Mouse (Mus musculus): ENCODE measurements around the gene Fam167b. TPM values are rescaled to one million over a fixed set of nuclear protein-coding genes. Genes with fewer than 3 reads are reported as not detected.

The Fam167b gene
- polyA plus RNA-seq (2012; rRNA removed) = 6.9 and 7.3 TPM in 2 replicates

GRCm38 (mm10) chr4:129578466-129578865, at the start of gene Fam167b:
Fam167b (minus strand) TSS chr4:129578549.

GRCm38 (mm10) chr4:129623681-129624091, 45.3 kb upstream of the Fam167b start, which contains the start of gene Ccdc28b:
Ccdc28b (minus strand) TSS chr4:129623947.

GRCm38 (mm10) chr4:129618786-129619691, 40.7 kb upstream of the Fam167b start, which contains the start of gene Iqcc:
Iqcc (minus strand) TSS chr4:129619099.

GRCm38 (mm10) chr4:129614093-129614492, 35.7 kb upstream of the Fam167b start, which contains the start of gene Dcdc2b:
Dcdc2b (minus strand) TSS chr4:129614257.

GRCm38 (mm10) chr4:129600233-129601158, 22.1 kb upstream of the Fam167b start, which contains the start of the genes Eif3i and Tmem234:
Eif3i (minus strand) TSS chr4:129600648.
Tmem234 (plus strand) TSS chr4:129600668.

GRCm38 (mm10) chr4:129573430-129573829, 4.9 kb downstream of the Fam167b start, which contains the start of gene Lck:
Lck (minus strand) TSS chr4:129573641.

GRCm38 (mm10) chr4:129542592-129543141, 35.7 kb downstream of the Fam167b start, which contains the start of gene Hdac1:
Hdac1 (minus strand) TSS chr4:129542713.

Other genes starting within 250 kb of the Fam167b start
- gene Rbbp4, start 243.2 kb downstream of the Fam167b start, polyA plus RNA-seq (2012; rRNA removed) = 57.7 and 70.3 TPM in 2 replicates
- 27.2 and 29.5 TPM in 2 replicates for gene Zbtb8os, start 242.9 kb downstream of the Fam167b start, polyA plus RNA-seq (2012; rRNA removed)
- 1.9 and 2.2 TPM in 2 replicates for gene Zbtb8a, start 200.4 kb downstream of the Fam167b start, polyA plus RNA-seq (2012; rRNA removed)
- 0.31 and 0.50 TPM in 2 replicates for gene Zbtb8b, start 137.7 kb downstream of the Fam167b start, polyA plus RNA-seq (2012; rRNA removed)
- 26.5 and 36.7 TPM in 2 replicates for gene Bsdc1, start 117.0 kb downstream of the Fam167b start, polyA plus RNA-seq (2012; rRNA removed)
- not detected in 2 replicates for gene Tssk3, start 87.5 kb downstream of the Fam167b start, polyA plus RNA-seq (2012; rRNA removed)
- gene Fam229a, start 87.4 kb downstream of the Fam167b start, polyA plus RNA-seq (2012; rRNA removed) = 0.12 and 0.44 TPM in 2 replicates
- gene Marcksl1, start 65.0 kb downstream of the Fam167b start, polyA plus RNA-seq (2012; rRNA removed) = 33.7 and 37.5 TPM in 2 replicates
- gene Hdac1, start 35.8 kb downstream of the Fam167b start, polyA plus RNA-seq (2012; rRNA removed) = 75.0 and 86.9 TPM in 2 replicates
- gene Lck, start 4.9 kb downstream of the Fam167b start, polyA plus RNA-seq (2012; rRNA removed) = 3.2 and 3.7 TPM in 2 replicates
- gene Eif3i, start 22.1 kb upstream of the Fam167b start, polyA plus RNA-seq (2012; rRNA removed) = 202 and 237 TPM in 2 replicates
- 78.8 and 89.5 TPM in 2 replicates for gene Tmem234, start 22.1 kb upstream of the Fam167b start, polyA plus RNA-seq (2012; rRNA removed)
- gene Dcdc2b, start 35.7 kb upstream of the Fam167b start, polyA plus RNA-seq (2012; rRNA removed) = 0.07 and 0.20 TPM in 2 replicates
- 8.3 and 8.4 TPM in 2 replicates for gene Iqcc, start 40.5 kb upstream of the Fam167b start, polyA plus RNA-seq (2012; rRNA removed)
- 12.6 and 13.1 TPM in 2 replicates for gene Ccdc28b, start 45.4 kb upstream of the Fam167b start, polyA plus RNA-seq (2012; rRNA removed)
- 15.6 and 18.5 TPM in 2 replicates for gene Txlna, start 62.5 kb upstream of the Fam167b start, polyA plus RNA-seq (2012; rRNA removed)
- gene Kpna6, start 94.2 kb upstream of the Fam167b start, polyA plus RNA-seq (2012; rRNA removed) = 9.8 and 11.6 TPM in 2 replicates
- 7.4 and 8.6 TPM in 2 replicates for gene Tmem39b, start 118.3 kb upstream of the Fam167b start, polyA plus RNA-seq (2012; rRNA removed)
- 13.9 and 19.8 TPM in 2 replicates for gene Khdrbs1, start 163.8 kb upstream of the Fam167b start, polyA plus RNA-seq (2012; rRNA removed)
- 41.3 and 49.6 TPM in 2 replicates for gene Ptp4a2, start 232.7 kb upstream of the Fam167b start, polyA plus RNA-seq (2012; rRNA removed)